Mouse (Mus musculus): ENCODE results near the gene Zcchc8. TPM values are rescaled to one million over a fixed set of nuclear protein-coding genes. Genes with fewer than 3 reads are reported as not detected.

The Zcchc8 gene
- polyA plus RNA-seq, 1 experiment, result 61.6 TPM

Other genes with a start within 250 kb of the Zcchc8 start
- 0.65 and 0.90 TPM in 2 replicates for gene Lrrc43, start 231.8 kb downstream of the Zcchc8 start, polyA plus RNA-seq (2012; rRNA removed)
- gene Il31, start 231.6 kb downstream of the Zcchc8 start, polyA plus RNA-seq (2012; rRNA removed), result not detected in 2 replicates
- 0.97 and 1.4 TPM in 2 replicates for gene B3gnt4, start 210.6 kb downstream of the Zcchc8 start, polyA plus RNA-seq (2012; rRNA removed)
- gene Diablo, start 196.9 kb downstream of the Zcchc8 start, polyA plus RNA-seq (2012; rRNA removed), result 81.5 and 87.4 TPM in 2 replicates
- 9.7 and 13.0 TPM in 2 replicates for gene Gm49027, start 195.6 kb downstream of the Zcchc8 start, polyA plus RNA-seq (2012; rRNA removed)
- 50.9 and 56.4 TPM in 2 replicates for gene Vps33a, start 148.1 kb downstream of the Zcchc8 start, polyA plus RNA-seq (2012; rRNA removed)
- gene Clip1, start 36.5 kb downstream of the Zcchc8 start, polyA plus RNA-seq (2012; rRNA removed), result 85.6 and 88.1 TPM in 2 replicates
- 105 and 129 TPM in 2 replicates for gene Rsrc2, start 28.3 kb upstream of the Zcchc8 start, polyA plus RNA-seq (2012; rRNA removed)
- 0.60 and 0.78 TPM in 2 replicates for gene Kntc1, start 28.6 kb upstream of the Zcchc8 start, polyA plus RNA-seq (2012; rRNA removed)
- gene Hcar2, start 144.4 kb upstream of the Zcchc8 start, polyA plus RNA-seq (2012; rRNA removed), result 0.10 TPM in 1 of 2 replicates, not detected in the other
- gene Hcar1, start 158.9 kb upstream of the Zcchc8 start, polyA plus RNA-seq (2012; rRNA removed), result 1.0 and 1.1 TPM in 2 replicates
- gene Denr, start 186.1 kb upstream of the Zcchc8 start, polyA plus RNA-seq (2012; rRNA removed), result 52.0 and 53.2 TPM in 2 replicates
- 1.3 and 1.6 TPM in 2 replicates for gene Gm43518, start 206.3 kb upstream of the Zcchc8 start, polyA plus RNA-seq (2012; rRNA removed)
- gene Ccdc62, start 209.6 kb upstream of the Zcchc8 start, polyA plus RNA-seq (2012; rRNA removed), result 5.2 and 8.1 TPM in 2 replicates

Measured in frontal cortex, adult 2 months (tissue).